Mouse (Mus musculus) CH12.LX (cell line): ENCODE results near the gene Spib. TPM values are rescaled to one million over a fixed set of nuclear protein-coding genes. Genes with fewer than 3 reads are reported as not detected.

Experiments
- DNase-seq: peaks from one replicate; pipeline ENCODE4 v3.0.0-alpha.2; 2013; ENCODE audit errors: extremely low read depth
- H3K27ac ChIP-seq: 2 replicates; pipeline ENCODE4 v1.5.1; 2012; ENCODE audit warnings: low read depth, mild to moderate bottlenecking, control low read depth, moderate library complexity; ENCODE audit not compliant: insufficient read depth
- H3K27me3 ChIP-seq: replicated peaks from 2 replicates; pipeline ENCODE3; 2012; ENCODE audit warnings: inconsistent platforms
- H3K36me3 ChIP-seq, 2 experiments: replicated peaks in 1 of 2; 2 replicates each; pipeline versions ENCODE3 to v1.6.1; 2012; ENCODE audit warnings: inconsistent platforms in 1 of 2, low read length in 1 of 2, mild to moderate bottlenecking in 1 of 2, mixed read lengths in 1 of 2, moderate library complexity in 1 of 2; ENCODE audit not compliant: control insufficient read depth in 1 of 2, insufficient read depth in 1 of 2
- H3K4me1 ChIP-seq, 2 experiments: 2 replicates each; pipeline ENCODE4 v1.6.1; 2012; ENCODE audit warnings: inconsistent platforms in 1 of 2, moderate library complexity in 1 of 2; ENCODE audit not compliant: insufficient read depth in 2 of 2, control insufficient read depth in 1 of 2
- H3K4me2 ChIP-seq: 2 replicates; pipeline ENCODE4 v1.6.1; 2012; ENCODE audit warnings: low read depth, mild to moderate bottlenecking, control low read depth; ENCODE audit not compliant: poor library complexity, insufficient read depth, severe bottlenecking
- H3K4me3 ChIP-seq, 3 experiments: fragments of 150-350 bp in 1 of 3; sonication (generic) in 1 of 3; replicated peaks in 1 of 3; 2 replicates each; pipeline versions ENCODE3 to v1.5.1; 2011 to 2012; ENCODE audit warnings: low read depth in 2 of 3, low read length in 2 of 3, mild to moderate bottlenecking in 2 of 3, moderate library complexity in 2 of 3, control low read depth in 1 of 3, improper control_type of control experiment in 1 of 3, inconsistent platforms in 1 of 3, mixed read lengths in 1 of 3; ENCODE audit not compliant: poor library complexity in 1 of 3
- H3K79me2 ChIP-seq: replicated peaks from 2 replicates; pipeline ENCODE4 v1.6.1; 2012; ENCODE audit warnings: mild to moderate bottlenecking, moderate library complexity; ENCODE audit not compliant: control insufficient read depth, poor library complexity, insufficient read depth, severe bottlenecking; ENCODE audit errors: extremely low read depth
- H3K9ac ChIP-seq: 2 replicates; pipeline ENCODE4 v1.6.1; 2012; ENCODE audit warnings: low read depth, mild to moderate bottlenecking, control low read depth, moderate library complexity; ENCODE audit not compliant: insufficient read depth
- H3K9me3 ChIP-seq: replicated peaks from 2 replicates; pipeline ENCODE3; 2012; ENCODE audit warnings: low read length, inconsistent platforms, mixed read lengths
- BHLHE40 ChIP-seq: IDR thresholded peaks from 2 replicates; pipeline ENCODE4 v1.6.1; 2011; ENCODE audit warnings: mild to moderate bottlenecking, low read depth, low read length, improper control_type of control experiment
- CHD1 ChIP-seq: IDR thresholded peaks from 2 replicates; pipeline ENCODE4 v1.6.1; 2012; ENCODE audit warnings: low read depth, low read length, improper control_type of control experiment, inconsistent platforms
- CHD2 ChIP-seq: IDR thresholded peaks from 2 replicates; pipeline ENCODE4 v1.6.1; 2011; ENCODE audit warnings: low read length, improper control_type of control experiment
- CTCF ChIP-seq, 2 experiments: IDR thresholded peaks in 1 of 2; conservative IDR thresholded peaks in 1 of 2; 2 replicates each; pipeline ENCODE4 v1.5.1; 2011 to 2012; ENCODE audit warnings: low read depth in 2 of 2, low read length in 2 of 2, improper control_type of control experiment in 1 of 2, inconsistent platforms in 1 of 2, mild to moderate bottlenecking in 1 of 2, moderate library complexity in 1 of 2
- E2F4 ChIP-seq: IDR thresholded peaks from 2 replicates; pipeline ENCODE4 v1.6.1; 2011; ENCODE audit warnings: low read depth, low read length, improper control_type of control experiment; ENCODE audit not compliant: insufficient replicate concordance
- ELF1 ChIP-seq: IDR thresholded peaks from 2 replicates; pipeline ENCODE4 v1.6.1; 2014; ENCODE audit warnings: low read depth, mild to moderate bottlenecking, inconsistent platforms, low read length, improper control_type of control experiment
- EP300 ChIP-seq: IDR thresholded peaks from 2 replicates; pipeline ENCODE4 v1.6.1; 2011; ENCODE audit warnings: low read length, improper control_type of control experiment
- ETS1 ChIP-seq: conservative IDR thresholded peaks from 2 replicates; pipeline ENCODE4 v1.6.1; 2012; ENCODE audit warnings: low read depth, mild to moderate bottlenecking, inconsistent platforms, low read length, improper control_type of control experiment, moderate library complexity
- GABPA ChIP-seq: IDR thresholded peaks from 2 replicates; pipeline ENCODE4 v1.6.1; 2012; ENCODE audit warnings: low read depth, low read length, improper control_type of control experiment, inconsistent platforms; ENCODE audit not compliant: insufficient replicate concordance
- HCFC1 ChIP-seq: IDR thresholded peaks from 2 replicates; pipeline ENCODE4 v1.6.1; 2012; ENCODE audit warnings: low read depth, mild to moderate bottlenecking, inconsistent platforms, low read length, improper control_type of control experiment
- IRF4 ChIP-seq: IDR thresholded peaks from 2 replicates; pipeline ENCODE4 v1.6.1; 2014; ENCODE audit warnings: low read depth, mild to moderate bottlenecking, inconsistent platforms, low read length, improper control_type of control experiment
- JUN ChIP-seq: IDR thresholded peaks from 2 replicates; pipeline ENCODE4 v1.6.1; 2011; ENCODE audit warnings: low read depth, mild to moderate bottlenecking, low read length, improper control_type of control experiment, moderate library complexity; ENCODE audit not compliant: insufficient read depth
- JUND ChIP-seq: conservative IDR thresholded peaks from 2 replicates; pipeline ENCODE4 v1.6.1; 2011; ENCODE audit warnings: low read depth, low read length, improper control_type of control experiment
- KAT2A ChIP-seq: IDR thresholded peaks from 2 replicates; pipeline ENCODE4 v1.6.1; 2012; ENCODE audit warnings: low read length, improper control_type of control experiment, inconsistent platforms; ENCODE audit not compliant: insufficient replicate concordance
- MAFK ChIP-seq: IDR thresholded peaks from 2 replicates; pipeline ENCODE4 v1.6.1; 2011; ENCODE audit warnings: low read length, improper control_type of control experiment; ENCODE audit not compliant: insufficient replicate concordance
- MAX ChIP-seq: IDR thresholded peaks from 2 replicates; pipeline ENCODE4 v1.6.1; 2011; ENCODE audit warnings: low read length, improper control_type of control experiment
- MAZ ChIP-seq: IDR thresholded peaks from 2 replicates; pipeline ENCODE4 v1.6.1; 2012; ENCODE audit warnings: low read depth, mild to moderate bottlenecking, inconsistent platforms, low read length, improper control_type of control experiment, moderate library complexity
- MEF2A ChIP-seq: IDR thresholded peaks from 2 replicates; pipeline ENCODE4 v1.6.1; 2014; ENCODE audit warnings: low read depth, mild to moderate bottlenecking, inconsistent platforms, low read length, improper control_type of control experiment, borderline replicate concordance
- MXI1 ChIP-seq: IDR thresholded peaks from 2 replicates; pipeline ENCODE4 v1.6.1; 2011; ENCODE audit warnings: mild to moderate bottlenecking, low read depth, low read length, improper control_type of control experiment
- MYC ChIP-seq: IDR thresholded peaks from 2 replicates; pipeline ENCODE4 v1.6.1; 2011; ENCODE audit warnings: low read depth, mild to moderate bottlenecking, improper control_type of control experiment, low read length
- NELFE ChIP-seq: IDR thresholded peaks from 2 replicates; pipeline ENCODE4 v1.6.1; 2011; ENCODE audit warnings: low read depth, low read length, improper control_type of control experiment
- NRF1 ChIP-seq: IDR thresholded peaks from 2 replicates; pipeline ENCODE4 v1.6.1; 2014; ENCODE audit warnings: low read depth, mild to moderate bottlenecking, inconsistent platforms, low read length, improper control_type of control experiment, moderate library complexity
- PAX5 ChIP-seq: IDR thresholded peaks from 2 replicates; pipeline ENCODE4 v1.6.1; 2012; ENCODE audit warnings: low read length, inconsistent platforms, mixed read lengths
- POLR2A ChIP-seq: IDR thresholded peaks from 2 replicates; pipeline ENCODE4 v1.6.1; 2011; ENCODE audit warnings: low read depth, mild to moderate bottlenecking, improper control_type of control experiment, low read length
- POLR2AphosphoS2 ChIP-seq: IDR thresholded peaks from 2 replicates; pipeline ENCODE4 v1.6.1; 2011; ENCODE audit warnings: low read depth, low read length, improper control_type of control experiment
- RAD21 ChIP-seq: IDR thresholded peaks from 2 replicates; pipeline ENCODE4 v1.6.1; 2011; ENCODE audit warnings: low read depth, mild to moderate bottlenecking, low read length, improper control_type of control experiment, moderate library complexity
- RCOR1 ChIP-seq: conservative IDR thresholded peaks from 2 replicates; pipeline ENCODE4 v1.6.1; 2012; ENCODE audit warnings: low read depth, mild to moderate bottlenecking, inconsistent platforms, low read length, improper control_type of control experiment
- SIN3A ChIP-seq: IDR thresholded peaks from 2 replicates; pipeline ENCODE4 v1.6.1; 2012; ENCODE audit warnings: low read length, improper control_type of control experiment, inconsistent platforms
- SMC3 ChIP-seq: IDR thresholded peaks from 2 replicates; pipeline ENCODE4 v1.6.1; 2011; ENCODE audit warnings: low read depth, low read length, improper control_type of control experiment
- TBP ChIP-seq: conservative IDR thresholded peaks from 2 replicates; pipeline ENCODE4 v1.6.1; 2011; ENCODE audit warnings: low read depth, low read length, improper control_type of control experiment
- TCF12 ChIP-seq: IDR thresholded peaks from 2 replicates; pipeline ENCODE4 v1.6.1; 2014; ENCODE audit warnings: low read depth, mild to moderate bottlenecking, inconsistent platforms, low read length, improper control_type of control experiment
- UBTF ChIP-seq: IDR thresholded peaks from 2 replicates; pipeline ENCODE4 v1.6.1; 2012; ENCODE audit warnings: low read depth, mild to moderate bottlenecking, inconsistent platforms, low read length, improper control_type of control experiment, moderate library complexity
- USF1 ChIP-seq: IDR thresholded peaks from 2 replicates; pipeline ENCODE4 v1.6.1; 2014; ENCODE audit warnings: low read depth, mild to moderate bottlenecking, inconsistent platforms, low read length, improper control_type of control experiment
- USF2 ChIP-seq: conservative IDR thresholded peaks from 2 replicates; pipeline ENCODE4 v1.6.1; 2011; ENCODE audit warnings: low read depth, low read length, improper control_type of control experiment
- ZC3H11A ChIP-seq: IDR thresholded peaks from 2 replicates; pipeline ENCODE4 v1.6.1; 2012; ENCODE audit warnings: low read depth, mild to moderate bottlenecking, inconsistent platforms, low read length, improper control_type of control experiment
- ZKSCAN1 ChIP-seq: IDR thresholded peaks from 2 replicates; pipeline ENCODE4 v1.6.1; 2012; ENCODE audit warnings: low read depth, inconsistent platforms, low read length, improper control_type of control experiment, borderline replicate concordance
- ZMIZ1 ChIP-seq: IDR thresholded peaks from 2 replicates; pipeline ENCODE4 v1.6.1; 2012; ENCODE audit warnings: low read depth, mild to moderate bottlenecking, inconsistent platforms, low read length, improper control_type of control experiment
- ZNF384 ChIP-seq: IDR thresholded peaks from 2 replicates; pipeline ENCODE4 v1.6.1; 2012; ENCODE audit warnings: low read depth, low read length, improper control_type of control experiment, inconsistent platforms
- dilution Hi-C: fragments of 300-500 bp; cut with MboI; formaldehyde crosslinking; loops from 2 replicates; pipeline ENCODE4 v1.14.3; 2020; ENCODE audit warnings: low sequenced_read_pairs; ENCODE audit not compliant: extremely low pct_unique_long_range_greater_than_20kb, extremely low pct_ligation_motif_present
- in situ Hi-C: fragments of 300-500 bp; cut with MboI; formaldehyde crosslinking; loops from 3 replicates; pipeline ENCODE4 v1.14.3; 2019; ENCODE audit warnings: low sequenced_read_pairs, low pct_ligation_motif_present, low pct_unique_long_range_greater_than_20kb, mixed read lengths
- polyA plus RNA-seq: library from polyadenylated mRNA; unstranded; fragments of >175 nt; gene quantifications from 2 replicates; pipeline ENCODE4 v1.2.1, GENCODE M21; 2012; ENCODE audit warnings: low read depth; ENCODE audit not compliant: insufficient read length
- total RNA-seq, 2 experiments: library from RNA; depleted of rRNA; stranded (reverse); fragments of 300-350 nt in 1 of 2; fragments of >200 nt in 1 of 2; gene quantifications; 2 replicates each; pipeline ENCODE4 v1.2.3; 2012 to 2014

Spib gene
- total and polyA plus RNA-seq, 3 experiments = 194 to 336 (median 200) TPM

GRCm38 (mm10) chr7:44535657-44536589, 4.1 kb upstream of the Spib start:
- TF ChIP-seq E2F4 (no peak), NRF1 (no peak), MYC (0 out of 2 replicates have a peak, but pooled peaks have one; percentile 31), JUND (no peak; the same call in 1 of the 2 replicates), MAX (no peak), SIN3A (no peak; the same call in 1 of the 2 replicates), ELF1 (no peak), ETS1 (peak; percentile 98), CTCF (conservative IDR thresholded peaks at IDR 0.05 in 1 of 2, IDR thresholded peaks at IDR 0.05 in 1 of 2; ENCODE audit: low read depth in 2 of 2, low read length in 2 of 2) (no peak), RCOR1 (no peak), IRF4 (peak; percentile 75), USF2 (no peak), TCF12 (peak; percentile 88), NELFE (no peak), HCFC1 (no peak), ZNF384 (no peak), RAD21 (no peak), ZC3H11A (no peak), POLR2A (no peak), PAX5 (no peak), CHD1 (no peak), MAFK (no peak), UBTF (no peak), SMC3 (no peak), MEF2A (peak; percentile 34; the same call in 1 of the 2 replicates), ZKSCAN1 (no peak), JUN (peak; percentile 39; the same call in 1 of the 2 replicates), GABPA (peak; percentile 22; the same call in 1 of the 2 replicates), MAZ (no peak), CHD2 (no peak), MXI1 (no peak), BHLHE40 (peak; percentile 77), USF1 (no peak), KAT2A (no peak), ZMIZ1 (no peak), EP300 (peak; percentile 59), POLR2AphosphoS2 (no peak), TBP (no peak)
- TF ChIP-seq, all 38 proteins: peak for 9
- H3K36me3 ChIP-seq = peaks cover 56 to 75% of the 10 kb centered on the region in 2 experiments
- DNase-seq = peak; percentile 84
- in situ Hi-C loops = no loop called here
- dilution Hi-C loops = no loop called here
- H3K9ac ChIP-seq = no peak overlapping the region
- no peaks in the 10 kb centered on the region for H3K9me3 ChIP-seq
- peak overlapping the region; percentile 61 for H3K27ac ChIP-seq
- H3K4me2 ChIP-seq = no peak overlapping the region
- H3K27me3 ChIP-seq = no peaks in the 10 kb centered on the region
- H3K79me2 ChIP-seq = no peaks in the 10 kb centered on the region; the same call in 1 of the 2 replicates
- peaks cover 53 to 72% of the 10 kb centered on the region in 2 experiments for H3K4me1 ChIP-seq
- H3K4me3 ChIP-seq = no peak overlapping the region
